Mouse (Mus musculus) T-helper 17 cell (primary cell): ENCODE results near the gene AU021092.

Source experiments
- in situ Hi-C, 2 experiments: fragments of 300-600 bp; cut with MboI, MseI; formaldehyde crosslinking; loops; 1 replicate in 1 of 2; 2 replicates in 1 of 2; pipeline ENCODE4 v1.15.1; 2025; ENCODE audit warnings: high pct_unique_total_duplicates in 2 of 2

AU021092 gene

DNA sequence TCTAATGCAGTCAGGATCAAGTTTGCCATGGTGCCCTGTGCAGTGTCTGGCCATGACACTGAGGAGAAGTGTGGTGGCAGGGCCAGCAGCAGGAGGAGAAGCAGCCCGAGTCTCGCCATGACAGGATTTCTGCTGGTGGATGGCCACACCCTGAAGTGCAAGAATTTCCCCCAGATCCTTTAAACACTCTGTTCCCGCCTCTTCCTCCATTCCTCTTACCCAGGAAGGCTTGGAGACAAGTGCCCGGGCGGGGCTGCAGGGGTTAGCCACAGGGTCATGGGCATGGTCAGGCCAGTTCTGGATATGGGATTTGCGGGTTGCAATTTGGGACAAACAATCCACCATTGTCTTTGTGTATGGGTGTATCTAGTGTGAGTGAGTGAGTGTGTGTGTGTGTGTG is at the start of gene AU021092:
Gene AU021092, minus strand, starts transcription at position 160 of the 400 bp plus-strand sequence.
- in situ Hi-C loops, result no loop called here

DNA sequence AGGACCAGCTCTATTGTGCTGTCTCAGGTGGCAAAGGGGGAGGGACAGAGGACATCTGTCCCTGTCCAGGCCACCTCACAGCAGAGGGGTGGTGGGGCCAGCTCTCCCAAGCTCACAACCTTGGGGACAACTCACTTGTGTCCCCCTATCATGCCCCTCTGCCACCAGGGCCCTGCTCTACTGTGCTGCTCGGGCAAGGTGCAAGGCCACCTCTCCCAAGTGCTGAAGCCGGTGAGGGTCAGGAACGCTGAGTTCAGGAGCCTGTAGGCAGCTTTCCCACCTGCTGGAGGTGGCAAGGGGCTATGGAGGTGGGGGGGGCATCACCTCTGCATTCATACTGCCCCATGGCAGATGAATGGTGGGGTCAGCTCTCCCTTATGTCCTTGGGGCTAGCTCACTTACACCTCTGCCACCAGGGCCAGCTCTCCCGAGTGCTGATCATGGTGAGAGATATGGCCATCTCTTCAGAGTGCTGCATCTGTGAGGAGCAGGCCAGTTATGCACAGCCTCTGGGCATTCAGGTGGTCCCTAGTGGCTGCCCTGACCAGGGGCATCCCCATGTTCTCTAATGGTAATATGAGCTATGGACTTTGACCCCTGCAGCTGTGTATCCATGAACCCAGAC is 49.4 kb upstream of the AU021092 start:
- in situ Hi-C loops, result no loop called here

DNA sequence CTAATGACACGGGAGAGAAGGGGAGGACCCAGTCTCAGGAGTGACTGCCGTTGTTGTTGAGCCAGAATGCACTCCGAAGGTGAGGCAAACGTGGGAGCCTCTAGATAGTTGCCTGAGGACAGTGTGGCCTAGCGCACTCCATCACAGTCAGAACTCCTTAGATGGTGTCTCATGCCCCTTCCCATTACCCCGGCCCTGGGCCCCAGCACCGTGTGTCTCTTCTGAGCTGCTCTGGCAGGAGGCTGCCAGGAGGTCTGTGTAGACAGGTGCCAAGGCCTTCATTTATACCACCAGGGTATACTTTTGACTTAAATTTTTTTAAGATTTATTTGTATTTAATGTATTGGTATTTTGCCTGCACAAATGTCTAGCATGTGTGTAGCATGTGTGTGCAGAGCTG is 41.8 kb upstream of the AU021092 start:
- in situ Hi-C loops, result no loop called here

DNA sequence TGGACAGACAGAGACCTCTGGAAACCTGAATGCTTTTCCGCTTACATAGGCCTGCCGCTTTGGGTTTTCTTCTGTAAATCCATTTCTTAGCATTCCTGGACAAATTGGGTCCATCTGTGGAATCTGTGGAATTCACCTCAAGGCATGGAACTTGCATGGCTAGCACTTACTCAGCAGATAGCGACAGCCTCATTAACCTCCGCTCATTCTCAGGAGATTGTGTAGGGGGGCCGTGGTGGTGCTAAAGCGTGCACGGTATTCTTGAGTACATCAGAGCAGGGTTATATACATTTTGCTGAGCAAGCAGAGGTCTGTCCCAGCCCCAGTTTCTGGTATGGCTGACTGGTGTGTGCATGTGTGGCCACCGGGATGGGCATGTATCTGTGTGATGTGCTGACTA is 41.1 kb upstream of the AU021092 start:
- in situ Hi-C loops, result no loop called here

DNA sequence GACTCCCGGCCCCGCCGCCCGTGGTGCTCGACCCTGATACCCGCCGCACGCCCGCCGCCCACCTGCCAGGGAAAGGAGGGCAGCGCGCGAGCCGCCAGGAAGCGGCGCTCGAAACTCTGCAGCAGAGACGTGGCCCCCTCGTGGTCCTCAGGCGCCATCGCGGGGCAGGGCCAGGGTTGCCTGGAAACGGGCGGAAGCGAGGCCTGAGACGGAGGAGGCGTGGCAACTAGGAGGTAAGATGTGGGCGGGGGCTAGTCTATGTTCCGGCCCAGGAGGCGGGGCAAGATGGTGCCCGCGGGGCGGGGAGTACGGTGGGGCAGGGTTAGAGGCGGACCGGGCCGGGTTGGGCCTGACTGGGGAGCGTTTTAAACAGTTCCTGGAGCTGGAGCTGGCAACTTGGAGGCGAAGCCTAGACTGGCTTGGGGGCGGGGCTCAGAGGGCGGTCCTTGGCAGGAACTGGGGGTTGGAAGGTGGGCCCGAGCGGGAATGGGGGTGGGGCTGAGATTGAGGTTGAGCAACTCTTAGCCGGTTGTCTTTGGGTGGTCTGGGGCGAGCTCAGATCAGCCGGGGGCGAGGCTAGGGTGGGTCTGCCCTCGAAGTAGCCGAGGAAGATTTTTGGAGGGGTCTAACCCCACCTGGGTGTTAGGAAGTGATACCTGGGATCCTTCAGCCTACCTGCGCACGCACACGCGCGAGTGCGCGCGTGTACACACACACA is 33.8 kb upstream of the AU021092 start, which contains the start of gene Eef2kmt:
Gene Eef2kmt, minus strand, starts transcription at position 205 of the 718 bp plus-strand sequence.
- in situ Hi-C loops, result loop anchor here in 1 of 2 experiments (5.0 kb wide), 1 partner anchor 96 kb away; no protein-coding TSS in a partner anchor

DNA sequence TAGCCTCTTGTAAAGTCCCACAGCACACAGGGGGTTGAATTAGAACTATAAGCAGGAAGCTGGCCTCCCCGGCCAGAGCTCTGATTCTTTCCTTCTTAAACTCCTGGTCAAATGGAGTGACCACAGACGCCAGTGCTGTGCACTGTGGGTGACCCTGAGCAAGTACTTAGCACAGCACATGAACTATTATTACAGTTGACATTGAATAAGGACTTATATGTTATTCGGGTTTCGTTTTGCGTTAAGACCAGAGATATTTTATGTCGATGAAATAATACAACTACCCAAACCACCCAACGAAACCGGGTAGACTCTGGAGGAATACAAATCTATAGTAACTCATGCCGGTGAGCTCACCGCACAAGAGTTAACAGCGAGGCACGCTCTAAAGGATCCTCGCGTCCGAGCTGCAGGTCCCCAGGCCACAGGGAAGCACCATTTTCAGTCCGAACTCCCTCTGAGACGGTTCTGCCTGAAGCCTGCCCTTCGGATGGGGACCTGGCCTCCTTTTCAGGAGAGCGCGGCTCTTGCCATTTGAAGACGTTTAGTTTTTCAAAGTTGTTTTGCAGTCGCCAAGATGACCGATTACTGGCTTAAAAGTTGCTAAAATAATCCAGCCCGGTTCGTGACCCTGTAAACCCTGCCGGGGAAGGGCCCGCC is 33.1 kb upstream of the AU021092 start:
- in situ Hi-C loops, result loop anchor here in 1 of 2 experiments (5.0 kb wide), 1 partner anchor 97 kb away; no protein-coding TSS in a partner anchor

DNA sequence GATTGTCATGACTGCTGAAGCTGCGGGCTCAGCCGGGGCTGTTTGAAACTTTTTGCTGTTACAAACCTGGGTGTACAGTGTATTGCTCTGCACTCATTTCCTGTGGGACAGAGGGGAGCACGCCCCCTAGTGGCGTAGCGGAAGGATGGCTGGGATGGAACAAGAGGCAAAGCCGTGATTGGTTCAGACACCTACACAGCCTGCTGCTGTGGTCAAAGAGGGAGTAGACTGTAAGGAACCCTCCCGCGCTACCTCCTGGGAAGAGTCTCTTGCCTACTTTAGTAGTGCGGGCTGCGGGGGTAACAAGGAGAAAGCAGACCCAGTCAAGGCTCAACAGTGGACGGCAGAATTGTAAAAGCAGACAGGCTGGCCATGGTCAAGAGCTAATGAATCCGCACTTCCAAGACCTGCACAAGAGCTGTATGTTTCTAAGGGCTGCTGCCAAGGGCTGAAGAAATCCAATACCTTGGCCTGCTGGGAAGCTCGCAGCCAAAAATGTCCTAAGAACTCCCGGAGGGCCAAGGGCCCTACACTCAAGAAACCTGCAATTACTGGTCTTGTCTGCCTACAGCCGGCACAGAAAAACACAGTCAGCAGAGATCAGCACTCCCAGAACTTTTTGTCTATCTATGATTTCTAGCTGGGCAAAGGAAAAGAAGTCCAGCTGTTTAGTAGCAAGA is 32.4 kb upstream of the AU021092 start:
- in situ Hi-C loops, result loop anchor here in 1 of 2 experiments (5.0 kb wide), 1 partner anchor 98 kb away; no protein-coding TSS in a partner anchor

DNA sequence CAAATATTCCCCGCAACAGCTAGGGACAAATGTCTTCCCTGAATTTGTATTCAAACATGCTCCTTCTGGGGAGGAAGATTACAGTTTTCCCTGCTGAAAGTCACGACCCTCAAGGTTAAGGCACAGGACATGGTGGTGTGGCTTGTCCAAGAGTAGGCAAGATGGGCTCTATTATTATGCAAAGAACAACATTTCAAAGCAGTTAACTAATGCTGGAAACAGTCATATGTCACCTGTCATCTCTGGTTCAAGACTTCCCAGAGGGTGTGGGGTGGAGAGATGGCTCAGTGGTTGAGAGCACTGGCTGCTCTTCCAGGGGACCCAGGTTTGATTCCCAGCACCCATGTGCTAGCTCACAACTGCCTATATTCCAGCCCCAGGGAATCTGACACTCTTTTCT is 30.2 kb upstream of the AU021092 start:
- in situ Hi-C loops, result no loop called here

DNA sequence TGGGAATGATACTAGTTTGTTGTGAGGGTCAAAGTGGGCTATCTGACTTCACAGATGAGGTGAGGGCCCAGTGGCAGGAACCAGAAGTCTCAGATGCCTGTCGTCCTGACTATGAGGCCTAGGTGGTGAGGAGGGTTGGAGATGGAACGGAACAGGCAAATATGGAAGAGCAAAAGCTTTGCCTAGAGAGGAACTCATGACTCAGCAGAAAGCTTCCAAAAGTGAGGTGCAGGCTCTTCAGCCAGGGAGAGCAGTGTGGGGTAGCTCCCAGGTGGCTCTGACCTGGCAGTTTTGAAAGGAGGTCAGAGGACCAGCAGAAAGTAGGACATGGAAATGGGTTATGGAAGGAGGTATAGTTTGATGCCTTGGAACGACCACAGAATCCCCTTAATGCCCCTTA is 28.8 kb upstream of the AU021092 start:
- in situ Hi-C loops, result no loop called here

DNA sequence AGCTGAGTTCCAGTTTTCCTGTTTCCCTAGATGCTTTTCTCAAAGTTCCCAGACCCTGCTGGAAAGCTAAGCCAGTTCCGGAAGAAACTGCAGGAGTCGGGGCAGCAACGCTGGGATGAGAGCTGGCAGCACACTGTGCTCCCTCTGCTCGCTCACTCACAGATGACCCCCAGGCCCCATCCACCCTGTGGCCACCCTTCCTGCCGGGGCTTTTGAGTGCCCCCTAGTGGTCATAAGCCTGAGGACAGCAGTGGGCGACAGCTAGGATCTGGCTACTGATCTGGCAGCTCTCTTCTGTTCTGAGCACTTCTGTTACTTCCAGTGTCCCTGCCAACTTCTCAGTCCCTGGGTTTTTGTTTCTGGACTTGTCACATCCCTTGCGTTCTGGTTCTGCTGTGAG is 22.3 kb upstream of the AU021092 start:
- in situ Hi-C loops, result loop anchor here in 1 of 2 experiments (5.0 to 25.0 kb wide), 2 partner anchors 42 to 1507 kb away; partner anchors contain the start of genes Nagpa and Zfp263

DNA sequence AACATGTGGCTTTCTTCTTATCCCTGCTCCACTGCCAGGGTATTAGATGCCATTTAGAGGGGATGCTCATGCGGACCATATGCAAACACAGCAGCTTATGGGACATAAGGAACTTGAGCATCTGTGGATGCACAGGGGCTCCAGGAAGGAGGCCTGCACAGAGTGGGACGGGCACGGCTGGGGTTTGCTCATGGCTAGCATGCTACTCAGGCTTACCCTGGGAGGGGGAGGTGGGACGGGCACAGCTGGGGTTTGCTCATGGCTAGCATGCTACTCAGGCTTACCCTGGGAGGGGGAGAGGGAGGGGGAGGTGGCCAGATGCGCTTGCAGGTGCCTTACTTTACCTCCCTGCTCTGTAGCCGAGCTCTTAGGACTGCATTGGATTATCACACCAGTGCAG is 20.8 kb upstream of the AU021092 start:
- in situ Hi-C loops, result loop anchor here in 1 of 2 experiments (5.0 to 25.0 kb wide), 2 partner anchors 41 to 1506 kb away; partner anchors contain the start of genes Nagpa and Zfp263

DNA sequence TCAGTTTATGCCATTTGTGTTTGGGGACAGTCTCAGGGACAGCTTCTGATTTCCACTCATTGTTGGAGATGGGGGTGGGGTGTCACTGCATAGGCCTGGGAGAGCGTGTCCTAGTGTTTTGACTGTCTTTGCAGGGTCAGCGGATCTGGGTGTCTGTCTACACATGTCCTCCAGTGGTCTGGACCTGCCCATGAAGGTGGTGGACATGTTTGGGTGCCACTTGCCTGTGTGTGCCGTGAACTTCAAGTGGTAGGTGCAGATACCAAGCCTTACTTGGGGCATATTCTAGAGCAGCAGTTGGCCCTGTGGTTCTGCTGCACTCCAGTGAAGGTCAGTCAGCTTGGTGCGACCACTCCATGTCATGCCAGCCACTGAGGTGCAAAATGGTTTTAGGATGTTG is 20.3 kb upstream of the AU021092 start:
- in situ Hi-C loops, result loop anchor here in 1 of 2 experiments (5.0 to 25.0 kb wide), 2 partner anchors 40 to 1505 kb away; partner anchors contain the start of genes Nagpa and Zfp263

DNA sequence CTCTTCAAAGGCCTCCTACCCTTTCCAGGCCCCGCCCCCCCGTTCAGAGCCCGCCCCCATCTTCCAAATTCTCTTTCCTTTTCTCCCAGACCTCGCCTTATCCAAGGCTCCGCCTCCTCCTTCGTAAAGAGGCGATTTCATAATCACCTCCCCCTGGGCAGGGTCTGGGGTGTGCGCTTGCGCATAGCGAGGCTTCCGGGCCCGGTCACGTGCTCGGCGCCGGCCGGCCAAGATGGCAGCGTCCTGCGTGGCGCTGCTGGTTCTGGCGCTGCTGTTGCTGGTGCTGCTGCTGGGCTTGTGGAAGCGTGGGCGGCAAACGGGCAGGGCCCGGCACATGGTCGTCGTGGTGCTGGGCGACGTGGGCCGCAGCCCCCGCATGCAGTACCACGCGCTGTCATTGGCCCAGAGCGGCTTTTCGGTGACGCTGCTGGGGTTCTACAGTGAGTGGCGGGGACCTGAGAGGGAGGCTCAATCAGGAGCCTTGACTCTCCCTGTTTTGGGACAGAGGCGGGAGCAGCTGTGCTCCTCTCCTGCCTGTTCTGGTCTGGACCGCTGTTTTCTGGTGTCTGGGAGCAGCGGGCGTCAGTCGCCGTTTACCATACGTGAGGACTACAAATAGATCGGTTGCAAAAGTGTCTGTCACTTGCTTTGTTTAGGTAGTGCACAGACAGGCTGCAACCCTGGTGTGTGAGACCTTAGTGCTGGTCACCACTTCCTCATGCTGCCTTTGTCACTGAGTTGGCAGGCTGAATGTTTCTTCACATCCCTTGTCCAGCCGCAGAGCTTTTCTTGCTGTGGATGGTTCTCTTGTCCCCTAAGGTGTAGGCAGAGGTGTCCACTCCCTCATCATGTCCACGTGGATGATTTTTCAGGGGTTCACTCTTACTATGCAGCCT is 11.6 kb upstream of the AU021092 start, which contains the start of gene Alg1:
Gene Alg1, plus strand, starts transcription at position 204 of the 896 bp plus-strand sequence.
- in situ Hi-C loops, result loop anchor here in 1 of 2 experiments (25.0 kb wide), 1 partner anchor 1496 kb away; the partner anchor contains the start of gene Zfp263

DNA sequence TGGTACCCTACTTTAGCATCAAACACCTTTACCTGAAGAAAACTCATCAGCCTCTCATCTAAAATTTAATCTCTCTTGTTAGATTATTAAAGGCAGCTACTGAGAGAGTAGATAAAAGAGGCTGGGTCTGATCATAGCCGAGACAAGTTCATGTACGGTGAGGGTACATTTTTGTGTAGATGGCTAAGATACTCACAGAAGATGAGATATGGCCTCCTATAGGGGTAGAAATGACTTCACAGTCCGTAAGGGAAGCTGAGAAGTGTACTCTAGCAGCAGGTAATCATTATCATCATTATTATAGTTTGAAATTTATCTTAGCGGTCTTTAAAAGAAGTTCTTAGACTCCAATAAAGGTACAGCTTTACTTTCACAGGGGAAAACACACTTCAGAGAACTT is 10.9 kb upstream of the AU021092 start:
- in situ Hi-C loops, result loop anchor here in 1 of 2 experiments (25.0 kb wide), 1 partner anchor 1496 kb away; the partner anchor contains the start of gene Zfp263

DNA sequence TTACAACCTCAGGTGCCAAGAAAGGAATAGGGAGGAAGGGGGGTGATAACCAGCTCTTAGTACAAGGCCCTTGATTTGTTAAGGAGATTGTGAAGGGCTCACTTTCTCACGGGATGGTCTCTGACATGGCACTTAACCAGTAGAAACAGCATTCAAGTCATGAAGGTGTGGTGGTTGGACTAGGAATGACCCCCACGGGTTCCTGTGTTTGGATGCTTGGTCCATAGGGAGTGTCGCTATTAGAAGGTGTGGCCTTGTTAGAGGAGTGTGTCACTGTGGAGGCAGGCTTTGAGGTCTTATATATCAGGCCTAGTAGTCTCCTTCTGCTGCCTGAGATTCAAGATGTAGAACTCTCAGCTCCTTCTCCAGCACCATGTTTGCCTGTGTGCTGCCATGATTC is 6.0 kb upstream of the AU021092 start:
- in situ Hi-C loops, result loop anchor here in 1 of 2 experiments (25.0 kb wide), 1 partner anchor 1491 kb away; the partner anchor contains the start of gene Zfp263

DNA sequence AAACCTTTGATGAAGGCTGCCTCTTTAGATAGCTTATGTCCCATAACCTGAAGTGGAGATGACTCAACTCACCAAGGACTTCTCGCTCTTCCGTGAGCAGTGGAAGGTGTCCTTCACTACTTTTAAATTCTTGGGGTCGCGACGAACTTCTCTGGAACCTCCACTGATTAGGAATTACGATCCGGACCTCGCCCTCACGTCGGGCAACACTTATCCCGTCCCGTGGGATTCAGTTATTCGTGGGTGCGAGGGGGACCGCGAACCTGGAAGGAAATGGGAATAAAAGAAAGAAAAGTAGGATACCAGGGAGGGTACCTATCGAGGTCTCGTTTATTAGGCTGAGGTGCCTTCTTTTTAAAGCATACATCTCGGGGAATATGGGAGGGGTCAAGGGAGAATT is 5.4 kb upstream of the AU021092 start:
- in situ Hi-C loops, result loop anchor here in 1 of 2 experiments (25.0 kb wide), 1 partner anchor 1490 kb away; the partner anchor contains the start of gene Zfp263

DNA sequence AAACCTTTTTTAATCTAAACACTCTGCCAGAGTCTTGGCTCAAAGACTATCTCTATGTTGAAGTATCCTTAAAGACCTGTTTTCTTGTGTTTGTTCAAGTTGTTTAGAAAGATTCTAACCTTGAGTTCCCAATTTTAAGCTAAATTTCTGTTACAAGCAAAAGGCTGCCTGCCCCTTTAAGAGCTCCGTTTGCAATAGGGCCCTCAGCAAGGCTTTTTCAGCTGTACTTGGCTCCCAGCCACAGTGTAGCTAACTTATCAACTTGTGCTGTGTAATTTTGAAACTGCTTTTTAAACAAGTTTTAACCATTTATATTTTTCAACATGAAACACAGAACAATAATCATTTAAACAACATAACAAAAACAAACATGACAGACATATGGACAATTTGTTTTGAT is 4.4 kb upstream of the AU021092 start:
- in situ Hi-C loops, result loop anchor here in 1 of 2 experiments (25.0 kb wide), 1 partner anchor 1489 kb away; the partner anchor contains the start of gene Zfp263

DNA sequence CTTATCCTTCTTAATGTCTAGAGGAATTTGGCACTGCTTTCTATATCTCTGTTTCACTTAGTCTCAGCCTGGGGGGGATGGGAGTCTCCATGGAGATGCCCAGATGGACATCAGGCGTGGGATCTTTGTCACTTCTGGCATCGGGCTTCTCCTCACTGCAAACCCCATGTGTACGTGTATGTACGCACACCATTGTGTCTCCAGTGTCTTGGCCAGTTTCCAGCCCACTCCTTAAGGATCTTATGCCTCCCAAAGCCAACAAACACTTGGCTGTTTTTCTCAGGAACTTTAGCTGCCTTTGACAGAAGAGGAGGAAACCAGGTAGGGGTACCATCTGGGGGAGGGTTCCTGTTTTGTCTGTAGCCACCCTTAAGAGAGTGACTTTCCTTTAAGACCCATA is 696 bp downstream of the AU021092 start:
- in situ Hi-C loops, result no loop called here

DNA sequence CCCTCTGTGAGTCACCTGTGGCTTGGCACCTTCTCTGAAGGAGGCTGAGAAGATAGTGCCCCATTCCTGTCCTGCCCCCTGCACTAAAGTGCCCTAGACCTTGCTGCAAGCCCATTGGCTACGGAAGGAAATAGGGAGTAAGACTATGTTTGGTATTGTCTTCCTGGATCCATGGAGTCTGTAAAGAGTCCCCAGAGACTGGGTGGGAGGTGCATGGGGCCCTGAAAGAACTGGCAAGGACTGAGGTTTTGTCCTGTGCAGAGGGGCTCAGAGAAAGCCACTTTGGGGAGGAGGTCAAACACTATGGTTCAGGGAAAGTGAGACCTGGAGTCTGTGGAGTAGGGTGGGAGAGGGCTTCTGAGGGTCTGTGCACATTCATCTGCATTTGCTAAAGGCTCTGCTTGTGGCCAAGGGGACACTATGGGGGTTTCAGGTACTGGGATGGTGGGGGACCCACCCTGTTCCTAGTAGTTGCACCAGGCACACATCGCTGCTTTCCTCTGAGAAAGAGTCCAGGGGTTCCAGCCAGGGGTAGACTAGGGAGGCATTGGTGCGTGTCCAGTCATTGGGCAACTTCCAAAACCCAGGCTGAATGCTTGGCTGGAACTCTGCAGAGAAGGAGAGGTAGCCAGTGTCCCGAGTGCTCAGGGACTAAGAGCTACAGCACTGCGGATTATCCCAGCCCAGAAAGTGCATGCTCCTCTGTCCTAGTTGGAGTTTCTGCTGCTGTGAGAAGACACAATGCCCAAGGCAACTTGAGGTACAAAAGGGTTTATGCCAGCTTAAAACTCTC is 4.6 kb downstream of the AU021092 start:
- in situ Hi-C loops, result no loop called here
